Mouse (Mus musculus): ENCODE data around the gene Clk1.
A peak's percentile ranks its signal among the peaks of the same experiment; 100 is the strongest.

- no peak for TF ChIP-seq CTCF (conservative IDR thresholded peaks at IDR 0.05; ENCODE audit: insufficient read depth, insufficient read length, low read depth, low read length)
- TF ChIP-seq POLR2A (IDR thresholded peaks at IDR 0.05; ENCODE audit: low read depth, low read length), result peak; percentile 72
These were observed 21.4 kb upstream of the Clk1 start, which contains the start of the genes Nif3l1 and Ppil3 for GRCm38 (mm10) chr1:58445143-58445722.

All from kidney, adult 2 months (tissue).